Mouse (Mus musculus) left cerebral cortex, postnatal 25 days (tissue): ENCODE results near the gene Rimklb. TPM values are rescaled to one million over a fixed set of nuclear protein-coding genes. Genes with fewer than 3 reads are reported as not detected.
"Not testable (repeated sequence)": the region's sequence is repeated elsewhere in the genome, so short reads cannot be mapped to it uniquely, and the experiment has no call there.

Experiments
- DNase-seq, 2 experiments: peaks; one replicate each; pipeline ENCODE4 v3.0.0; 2022; ENCODE audit warnings: low spot score in 2 of 2, mixed read lengths in 1 of 2
- intact Hi-C: fragments of 180-260 bp; cut with DNase I; formaldehyde crosslinking; loops from one replicate; pipeline ENCODE4 v1.15.1; 2025
- total RNA-seq, 2 experiments: library from RNA; stranded (reverse); gene quantifications; 2 replicates each; pipeline ENCODE4 v1.2.3; 2021

Gene Rimklb
- total RNA-seq: 10 to 100 TPM; 84.1 to 91.8 TPM

GRCm38 (mm10) chr6:122498661-122499060, at the start of gene Rimklb:
Gene Rimklb (minus strand): TSS chr6:122498761.
- DNase-seq: no peak
- intact Hi-C loops: loop anchor here (5.0 kb wide), 2 partner anchors 64 to 96 kb away; no protein-coding TSS in a partner anchor

- intact Hi-C loops: no loop called here
- no peak for DNase-seq
Measured at GRCm38 (mm10) chr6:122545948-122546347, 47.4 kb upstream of the Rimklb start.

DNA sequence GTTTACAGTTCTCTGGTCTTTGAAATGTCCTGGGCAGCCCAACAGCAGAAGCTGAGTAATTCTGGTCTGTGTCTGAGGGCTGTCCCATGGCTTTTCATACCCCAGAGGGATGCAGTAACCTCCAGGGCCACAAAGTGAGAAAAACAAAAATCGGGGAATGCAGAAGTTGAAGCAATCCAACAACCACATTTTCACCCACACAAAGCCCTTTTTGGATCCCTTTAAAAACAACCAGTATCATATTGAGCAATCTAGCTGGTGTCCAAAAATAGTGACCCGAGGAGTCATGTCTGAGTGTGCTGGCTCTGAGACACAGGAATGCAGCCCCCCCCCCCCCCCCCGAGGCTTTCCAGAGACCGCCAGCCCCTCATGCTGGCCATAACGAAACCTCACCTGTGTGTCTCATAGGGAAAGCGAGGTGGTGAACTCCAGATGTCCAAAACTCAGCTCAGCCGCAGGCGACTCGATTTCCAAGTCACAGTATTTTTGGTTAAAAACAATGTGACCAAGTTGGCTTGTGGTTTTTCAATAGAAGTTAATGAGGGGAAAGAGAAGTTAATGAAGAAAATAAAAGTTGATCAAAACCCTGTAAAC, 46.8 kb upstream of the Rimklb start:
- intact Hi-C loops: no loop called here
- DNase-seq: no peak

- DNase-seq: no peak
- intact Hi-C loops: no loop called here
Measured at GRCm38 (mm10) chr6:122544672-122545071, 46.1 kb upstream of the Rimklb start.

DNA sequence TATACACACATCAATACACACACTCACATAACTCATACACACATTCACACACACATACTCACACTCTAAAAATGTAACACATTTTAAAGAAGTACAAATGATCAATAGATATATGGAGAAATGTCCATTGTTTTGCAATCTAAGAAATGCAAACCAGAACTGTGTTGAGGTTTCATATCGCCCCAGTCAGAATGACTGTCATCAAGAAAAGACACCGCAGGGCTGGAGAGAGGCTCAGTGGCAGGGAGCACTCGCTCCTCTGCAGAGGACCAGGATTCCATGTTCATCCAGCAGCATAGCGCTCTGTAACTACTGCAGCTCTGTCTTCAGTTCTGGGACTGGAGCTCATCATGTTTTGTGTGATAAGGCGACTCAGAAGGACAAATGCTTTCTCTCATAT, 45.0 kb upstream of the Rimklb start:
- intact Hi-C loops: no loop called here
- no peak for DNase-seq

GRCm38 (mm10) chr6:122542459-122542858, 43.9 kb upstream of the Rimklb start:
- not testable (repeated sequence) for DNase-seq

GRCm38 (mm10) chr6:122539564-122539963, 41.0 kb upstream of the Rimklb start:
- peak in 1 of 2 experiments; percentile 56 for DNase-seq
- intact Hi-C loops: no loop called here

More at GRCm38 (mm10) chr6:122542459-122542858, 43.9 kb upstream of the Rimklb start:
- intact Hi-C loops: not testable (repeated sequence)

DNA sequence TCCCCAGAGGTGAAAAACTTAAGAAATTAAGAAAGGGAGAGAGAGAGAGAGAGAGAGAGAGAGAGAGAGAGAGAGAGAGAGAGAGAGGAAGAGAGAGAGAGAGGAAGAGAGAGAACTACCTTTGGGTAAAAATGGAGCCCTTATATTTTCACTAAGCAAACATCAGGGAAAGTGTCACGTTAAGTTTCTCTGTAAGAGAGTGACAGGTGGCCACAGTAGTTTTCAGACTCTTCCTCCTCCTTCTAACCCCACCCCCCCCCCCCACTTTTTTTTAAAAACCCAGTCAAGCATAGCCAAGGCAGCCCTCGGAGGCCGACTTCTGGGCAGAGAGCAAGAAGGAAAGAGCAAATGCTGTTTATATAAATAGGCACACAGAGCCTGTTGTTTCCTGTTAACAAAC, 35.5 kb upstream of the Rimklb start:
- intact Hi-C loops: no loop called here
- no peak for DNase-seq

DNA sequence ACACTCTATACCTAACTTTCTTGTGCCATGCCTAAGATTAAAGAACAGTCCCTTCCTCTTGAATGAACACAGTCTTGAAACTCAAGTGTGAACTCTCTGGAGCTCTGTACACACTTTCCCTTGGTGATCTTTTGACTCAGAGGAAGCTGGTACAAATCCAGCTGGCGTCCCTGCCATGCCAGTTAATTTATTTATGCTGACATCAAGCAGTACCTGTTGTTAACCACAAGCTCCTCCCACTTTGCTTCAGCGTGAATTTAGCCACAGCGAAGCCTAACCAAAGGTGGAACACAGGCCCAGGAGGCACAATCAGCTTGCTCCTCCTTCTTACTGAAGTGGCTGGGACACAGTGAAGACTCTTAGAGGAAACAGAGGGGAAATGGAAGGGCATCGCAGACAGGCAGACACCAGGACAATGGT, 34.3 kb upstream of the Rimklb start:
- intact Hi-C loops: no loop called here
- DNase-seq: no peak

DNA sequence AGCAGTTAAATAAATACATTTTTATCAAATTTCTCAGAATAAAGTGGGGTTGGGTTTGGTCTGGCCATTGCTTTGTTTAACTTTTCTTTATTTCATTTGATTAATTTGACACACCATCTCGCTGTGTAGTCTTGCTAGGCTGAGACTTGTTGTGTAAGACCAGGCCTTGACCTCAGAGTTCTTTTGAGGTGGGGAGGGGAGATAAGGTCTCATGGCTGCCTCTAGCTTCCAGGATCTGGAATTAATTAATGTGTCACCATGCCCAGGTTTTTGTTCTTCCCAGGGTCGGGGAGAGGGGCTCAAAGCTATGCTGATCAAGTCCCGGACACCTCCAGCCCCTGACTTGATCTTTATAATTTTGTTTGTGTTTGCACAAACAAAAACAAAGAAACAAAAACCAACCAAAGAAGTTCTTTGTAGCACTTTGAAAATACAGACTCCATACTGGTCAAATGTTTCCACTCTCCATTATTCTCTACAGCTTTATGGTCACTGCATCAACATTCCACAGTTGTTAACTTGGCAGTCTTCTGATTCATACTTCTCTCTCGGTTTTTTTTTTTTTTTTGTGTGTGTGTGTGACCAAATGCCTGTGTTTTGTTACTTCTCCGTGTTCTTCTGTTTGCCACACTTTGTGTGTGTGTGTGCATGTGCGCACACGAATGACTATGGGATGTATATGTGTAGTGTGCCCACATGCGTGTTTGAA, 33.1 kb upstream of the Rimklb start:
- DNase-seq: no peak
- intact Hi-C loops: no loop called here

DNA sequence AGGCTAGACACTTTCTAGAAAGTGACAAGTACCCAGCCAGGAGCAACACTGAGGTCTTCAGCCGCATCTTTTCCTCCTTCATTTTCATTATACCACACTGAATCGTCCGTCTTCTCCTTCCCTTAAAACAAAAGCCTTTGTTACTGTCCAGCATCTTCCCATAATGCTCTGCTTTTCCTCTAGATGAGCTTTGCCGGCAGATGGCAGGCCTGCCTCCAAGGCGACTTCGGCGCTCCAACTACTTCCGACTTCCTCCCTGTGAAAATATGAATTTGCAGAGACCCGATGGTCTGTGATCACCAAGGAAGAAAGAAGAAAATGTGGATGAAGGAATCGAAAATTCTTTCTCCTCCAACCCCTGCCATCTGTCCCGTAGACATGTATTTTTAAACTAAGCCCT, 29.6 kb upstream of the Rimklb start:
- intact Hi-C loops: loop anchor here (5.0 kb wide), 1 partner anchor 34 kb away; no protein-coding TSS in a partner anchor
- peak in 1 of 2 experiments; percentile 27 for DNase-seq

DNA sequence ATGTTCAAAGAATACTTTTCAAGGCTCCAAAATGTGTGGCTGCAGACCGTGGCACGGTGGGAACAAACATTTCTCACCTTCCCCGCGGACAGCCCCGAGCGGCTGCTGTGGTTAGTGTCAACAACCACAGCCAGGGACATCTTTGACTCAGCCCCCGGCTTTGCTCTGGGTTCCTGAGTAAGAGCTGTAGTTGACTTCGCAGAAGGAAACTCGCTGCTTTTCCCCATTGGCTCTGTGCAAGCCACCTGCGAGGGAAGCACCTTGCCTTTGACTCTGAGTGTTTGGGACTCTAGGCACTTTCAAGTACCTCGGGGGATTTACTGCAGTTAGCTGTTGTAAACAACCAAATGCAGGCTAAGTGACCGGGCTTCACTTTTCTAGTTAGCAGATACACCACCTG, 29.0 kb upstream of the Rimklb start:
- intact Hi-C loops: loop anchor here (5.0 kb wide), 1 partner anchor 35 kb away; no protein-coding TSS in a partner anchor
- DNase-seq: no peak

DNA sequence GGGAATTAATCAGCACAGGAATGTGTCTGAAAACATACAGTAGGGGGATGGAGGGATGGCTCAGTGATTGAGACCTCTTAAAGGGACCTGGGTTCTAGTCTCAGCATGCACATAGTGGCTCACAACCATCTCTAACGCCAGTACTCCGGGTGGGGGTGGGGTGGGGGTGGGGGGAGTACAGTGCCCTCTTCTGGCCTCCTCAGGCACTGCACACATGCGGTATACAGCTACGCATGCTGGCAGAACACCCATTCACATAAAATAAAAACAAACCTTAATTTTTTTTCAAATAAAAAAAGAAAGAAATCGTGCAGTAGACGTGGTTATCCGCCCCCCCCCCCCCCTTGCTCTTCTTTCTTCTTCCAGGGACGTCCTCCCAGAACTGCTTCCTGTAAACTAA, 24.7 kb upstream of the Rimklb start:
- intact Hi-C loops: no loop called here
- no peak for DNase-seq

DNA sequence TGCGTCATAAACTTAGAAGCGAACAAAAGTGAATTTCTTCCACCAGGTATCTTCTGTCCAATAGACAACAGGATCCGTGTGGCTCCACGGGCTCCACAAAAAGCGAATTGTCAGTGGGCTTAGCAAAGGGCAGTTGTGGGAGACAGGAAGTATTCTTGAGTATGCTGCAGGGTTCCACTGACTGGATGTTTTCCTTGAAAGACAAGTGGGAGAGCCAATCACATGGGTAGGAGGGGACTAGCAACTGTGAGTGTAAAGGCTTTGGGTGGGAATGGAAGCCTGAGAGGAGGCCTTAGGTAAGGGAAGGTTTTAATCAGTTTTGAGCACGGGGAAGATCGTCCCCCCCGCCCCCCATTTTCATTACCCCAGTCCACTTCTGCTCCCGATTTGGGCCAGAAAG, 24.0 kb upstream of the Rimklb start:
- peak in 1 of 2 experiments; percentile 36 for DNase-seq
- intact Hi-C loops: no loop called here

DNA sequence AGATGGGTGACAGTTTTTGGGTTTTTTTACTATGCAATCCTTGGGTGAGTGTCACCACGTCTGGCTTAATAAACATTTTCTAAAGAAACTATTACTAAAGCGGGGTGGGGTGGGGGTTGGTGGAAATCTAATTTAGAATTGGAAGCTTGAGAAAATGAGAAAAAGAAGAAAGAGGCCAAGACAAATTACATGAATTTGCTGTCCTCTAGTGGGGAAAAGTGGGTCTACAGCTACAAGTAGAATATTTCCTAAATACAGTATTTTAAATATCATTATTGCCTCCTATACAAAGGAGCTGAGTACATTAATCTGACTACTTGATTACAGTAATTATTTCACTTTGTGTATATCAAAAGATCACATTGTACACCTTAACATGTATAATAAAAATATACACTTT, 20.8 kb upstream of the Rimklb start:
- peak; percentile 26 to 43 for DNase-seq

DNA sequence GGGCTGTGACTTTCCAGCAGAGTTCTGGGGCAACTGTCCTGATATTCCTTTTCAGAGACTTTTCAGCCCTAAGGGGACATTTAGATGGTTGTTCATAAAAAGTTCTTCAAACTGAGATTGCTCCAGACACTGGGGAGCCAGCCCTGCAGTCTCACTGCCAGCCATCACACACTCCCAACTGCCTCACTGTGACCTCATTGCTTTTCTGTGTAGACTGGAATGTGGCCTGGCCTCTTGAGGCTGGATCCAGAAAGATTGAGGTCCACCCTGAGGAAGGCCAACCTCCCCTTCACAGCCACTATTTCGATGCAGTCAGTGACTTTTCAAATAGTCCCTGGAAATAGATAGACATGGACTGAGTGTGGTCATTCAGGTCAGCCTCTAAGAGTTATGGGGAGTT, 19.1 kb upstream of the Rimklb start:
- intact Hi-C loops: no loop called here
- no peak for DNase-seq

More for the DNA sequence above, 20.8 kb upstream of the Rimklb start:
- intact Hi-C loops: loop anchor here (1.0 kb wide), 1 partner anchor 119 kb away; no protein-coding TSS in a partner anchor

DNA sequence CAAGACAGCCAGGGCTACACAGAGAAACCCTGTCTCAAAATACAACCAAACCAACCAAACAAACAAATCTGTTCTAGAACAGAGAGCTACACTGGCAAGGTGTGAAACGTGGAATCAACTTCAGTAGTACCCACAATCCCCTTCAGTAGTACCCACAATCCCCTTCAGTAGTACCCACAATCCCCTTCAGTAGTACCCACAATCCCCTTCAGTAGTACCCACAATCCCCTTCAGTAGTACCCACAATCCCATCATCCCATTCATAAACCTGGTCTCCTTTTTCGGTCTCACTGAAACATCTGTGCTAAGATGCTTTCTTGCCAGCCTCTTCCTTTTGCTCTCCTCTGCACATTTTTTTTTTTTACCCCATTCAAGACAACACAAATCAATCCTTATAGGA, 17.2 kb upstream of the Rimklb start:
- intact Hi-C loops, DNase-seq: not testable (repeated sequence)

DNA sequence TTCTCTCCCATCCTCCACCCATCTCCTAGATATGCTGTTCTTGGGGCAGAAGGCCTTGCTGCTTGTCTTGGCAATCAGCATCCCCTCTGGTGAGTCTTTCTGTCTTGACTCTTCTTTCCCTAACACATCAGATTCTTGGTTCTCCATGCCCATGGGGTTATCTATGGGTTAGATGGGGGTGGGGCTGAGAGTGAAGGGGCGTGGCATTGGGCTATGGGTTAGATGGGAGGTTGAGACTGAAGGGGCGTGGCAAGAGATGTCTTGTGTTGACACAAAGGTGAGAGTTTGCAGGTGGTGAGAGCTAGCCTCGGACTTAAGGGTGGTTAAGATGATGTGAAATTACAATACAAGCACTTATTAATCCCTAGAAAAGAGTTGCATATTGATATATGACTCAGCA, 15.8 kb upstream of the Rimklb start:
- intact Hi-C loops: no loop called here

DNA sequence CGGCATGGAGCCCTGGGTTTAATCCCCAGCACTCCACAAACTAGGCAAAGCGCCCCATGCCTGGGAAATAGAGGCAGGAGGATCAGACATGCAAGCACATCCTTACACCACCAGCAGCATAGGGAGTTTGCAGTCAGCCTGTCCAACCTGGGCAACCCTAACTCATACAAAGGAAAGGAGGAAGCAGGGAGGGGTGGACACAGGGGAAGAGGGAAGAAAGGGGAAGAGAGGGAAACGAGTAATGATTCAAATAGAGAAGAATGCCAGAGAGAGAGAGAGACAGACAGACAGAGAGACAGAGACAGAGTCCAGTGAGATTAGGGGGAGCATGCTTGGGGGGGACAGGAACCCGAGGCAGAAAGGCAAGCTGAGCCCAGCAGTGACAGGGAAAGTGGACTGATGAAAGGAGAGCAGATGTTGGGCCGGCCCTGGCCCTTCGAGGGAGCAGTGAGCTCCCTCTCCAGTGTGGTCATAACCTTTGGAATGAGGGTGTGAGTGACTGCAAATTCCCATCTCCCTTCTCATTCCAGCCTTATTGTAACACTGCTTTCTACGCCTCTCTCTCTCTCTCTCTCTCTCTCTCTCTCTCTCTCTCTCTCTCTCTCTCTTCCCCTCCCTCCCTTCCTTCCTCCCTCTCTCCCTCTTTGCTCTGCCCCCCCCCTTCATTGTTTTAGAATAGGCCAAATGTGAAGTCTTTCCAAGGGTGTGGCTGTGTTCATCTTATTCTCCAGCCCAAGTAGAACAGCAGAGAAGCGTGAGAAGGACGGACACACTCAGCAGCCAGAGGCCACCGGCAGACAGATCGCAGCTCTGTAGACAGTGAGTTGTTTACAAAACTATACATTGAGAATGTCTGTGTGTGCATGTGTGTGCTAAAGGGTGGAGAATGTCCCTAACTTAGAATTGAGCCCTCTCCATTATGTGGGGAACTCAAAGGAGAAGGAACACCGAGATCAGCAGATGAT, 14.6 kb upstream of the Rimklb start:
- intact Hi-C loops: no loop called here
- no peak for DNase-seq

More for the DNA sequence above, 15.8 kb upstream of the Rimklb start:
- DNase-seq: no peak

DNA sequence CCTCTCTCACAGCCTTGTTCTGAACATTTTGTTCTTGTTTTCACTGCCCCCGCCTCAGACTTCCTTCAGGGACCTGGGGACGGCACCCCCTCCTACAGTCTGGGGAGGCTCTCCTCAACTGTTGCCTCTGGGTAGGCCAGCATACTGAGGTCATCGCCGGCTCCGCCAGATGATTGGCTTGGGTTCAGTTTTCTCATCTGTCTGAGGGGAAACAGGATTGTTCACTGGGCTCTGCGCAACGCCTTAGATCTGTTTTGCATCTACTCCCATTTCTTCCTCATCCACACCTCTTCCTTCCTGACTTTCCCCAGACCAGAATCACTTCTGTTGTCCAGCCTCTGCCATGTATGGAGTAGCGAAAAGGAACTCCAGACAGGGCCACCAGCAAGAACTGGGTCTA, 9.9 kb upstream of the Rimklb start:
- intact Hi-C loops: no loop called here
- DNase-seq: no peak
